Mouse (Mus musculus): Measurements from ENCODE around the gene Sarm1.

The Sarm1 gene

DNA sequence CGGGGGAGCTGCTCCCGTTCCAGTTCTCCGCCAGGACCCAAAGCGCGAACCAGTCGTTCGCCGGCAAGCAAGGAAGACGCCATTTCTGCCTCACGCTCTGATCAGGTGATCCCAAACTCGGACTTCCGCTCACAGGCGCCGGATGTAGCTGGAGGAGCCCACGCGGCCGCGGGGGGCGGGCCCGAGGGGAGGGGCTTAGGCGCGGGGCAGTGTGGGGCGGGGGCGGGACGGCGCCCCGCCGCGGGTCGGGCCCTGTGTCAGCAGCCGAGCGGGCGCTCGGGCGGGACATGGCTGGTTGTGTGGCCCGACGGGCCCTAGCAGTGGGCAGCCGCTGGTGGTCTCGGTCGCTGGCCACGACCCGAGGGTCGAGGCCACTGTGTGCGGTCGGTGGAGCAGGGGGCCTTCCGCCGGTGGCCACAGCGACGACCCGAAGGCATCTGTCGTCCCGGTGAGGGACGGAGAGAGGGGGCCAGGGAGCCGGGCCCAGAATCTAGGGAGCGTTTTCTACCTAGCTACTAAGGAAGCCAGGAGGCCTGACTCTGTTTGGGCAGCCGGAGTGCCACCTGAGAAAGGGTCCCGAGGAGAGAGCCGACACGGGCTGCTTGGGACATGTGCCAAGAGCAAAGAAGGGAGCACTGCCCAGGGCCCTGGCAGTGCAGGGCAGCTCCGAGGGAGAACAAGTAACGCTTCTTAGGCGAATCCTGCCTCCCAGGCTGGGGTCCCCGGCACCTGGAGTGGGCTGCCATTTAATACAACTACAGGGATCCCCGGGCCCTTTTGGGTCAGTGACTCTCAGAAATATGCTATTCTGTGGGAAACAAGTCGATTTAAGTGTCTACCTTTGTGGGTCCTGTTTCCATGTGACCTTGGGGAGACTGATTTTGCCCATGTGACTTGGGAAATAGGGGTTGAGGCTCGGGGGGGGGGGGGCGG is 14.7 kb upstream of the Sarm1 start, which contains the start of the genes Tmem199 and Poldip2:
TSS of gene Tmem199 (minus strand) at position 148 of the 933 bp plus-strand sequence.
TSS of gene Poldip2 (plus strand) at position 169 of the 933 bp plus-strand sequence.
- DNase-seq = peak; percentile 88 to 92

DNA sequence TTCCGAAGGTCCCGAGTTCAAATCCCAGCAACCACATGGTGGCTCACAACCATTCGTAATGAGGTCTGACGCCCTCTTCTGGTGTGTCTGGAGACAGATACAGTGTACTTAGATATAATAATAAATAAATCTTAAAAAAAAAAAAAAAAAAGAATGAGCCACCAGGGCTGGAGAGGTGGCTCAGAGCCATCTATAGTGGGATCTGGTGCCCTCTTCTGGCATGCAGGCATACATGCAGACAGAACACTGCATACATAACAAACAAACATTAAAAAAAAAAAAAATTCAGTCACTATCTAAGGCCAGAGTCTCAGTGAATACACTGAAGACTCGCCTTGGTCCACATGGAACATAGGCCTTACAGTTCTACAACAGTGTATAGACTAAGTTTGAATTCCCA is 11.6 kb upstream of the Sarm1 start:
- no peak for DNase-seq

DNA sequence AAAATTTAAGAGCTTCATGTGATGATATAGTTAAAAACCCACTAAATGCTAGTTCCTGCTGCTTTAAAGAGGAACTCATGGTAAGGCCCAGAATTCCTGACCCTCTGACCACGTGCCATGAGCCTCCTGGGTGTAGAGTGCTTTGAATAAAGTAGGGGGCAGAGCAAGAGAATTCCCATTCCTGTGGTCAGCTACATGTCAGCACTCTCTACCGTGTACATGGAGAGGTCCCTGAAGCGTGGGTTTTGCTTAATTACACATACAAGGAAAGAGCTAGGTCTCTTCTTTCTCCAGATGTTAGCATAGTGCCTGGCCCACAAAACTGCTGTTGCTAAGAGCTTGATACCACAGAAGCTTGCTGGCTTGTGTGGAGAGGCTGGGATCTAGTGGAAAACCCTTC is 7.9 kb upstream of the Sarm1 start:
- DNase-seq = no peak

DNA sequence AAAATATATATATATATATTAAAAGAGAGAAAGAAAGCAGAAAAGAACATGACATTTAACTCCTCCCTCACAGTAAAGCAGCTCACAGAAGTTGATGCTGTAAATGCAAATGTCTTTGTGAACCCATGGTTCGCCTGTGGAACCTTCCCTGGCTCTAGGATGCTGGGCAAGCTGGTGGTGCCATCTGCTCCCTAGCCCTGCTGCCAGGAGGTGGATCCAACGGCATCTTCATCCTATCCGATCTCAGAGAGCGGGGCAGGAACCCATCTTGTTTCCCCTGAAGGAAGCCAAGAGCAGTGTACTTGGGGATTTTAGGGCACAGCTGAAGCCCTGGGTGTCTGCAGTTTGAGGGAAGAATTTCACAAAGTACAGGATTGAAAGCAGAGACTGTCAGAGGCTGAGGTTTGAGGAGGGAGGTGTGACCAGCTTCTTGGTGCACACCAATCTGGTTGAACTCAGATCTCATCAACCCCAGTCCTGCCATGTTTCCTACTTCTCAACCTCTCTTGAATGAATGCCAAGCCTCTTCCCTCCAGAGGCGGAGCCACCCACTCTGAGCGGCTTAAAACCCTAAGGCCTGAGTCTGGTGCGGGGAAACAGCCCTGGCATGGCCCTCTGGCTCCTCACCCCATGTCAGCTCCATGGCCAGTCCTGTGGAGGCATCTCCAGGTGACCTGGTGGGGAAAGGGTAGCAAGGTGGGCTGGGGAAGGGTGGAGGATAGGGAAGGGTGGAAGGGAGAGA is 5.5 kb upstream of the Sarm1 start, which contains the start of gene Sebox:
TSS of gene Sebox (plus strand) at position 539 of the 742 bp plus-strand sequence.
- DNase-seq = no peak

DNA sequence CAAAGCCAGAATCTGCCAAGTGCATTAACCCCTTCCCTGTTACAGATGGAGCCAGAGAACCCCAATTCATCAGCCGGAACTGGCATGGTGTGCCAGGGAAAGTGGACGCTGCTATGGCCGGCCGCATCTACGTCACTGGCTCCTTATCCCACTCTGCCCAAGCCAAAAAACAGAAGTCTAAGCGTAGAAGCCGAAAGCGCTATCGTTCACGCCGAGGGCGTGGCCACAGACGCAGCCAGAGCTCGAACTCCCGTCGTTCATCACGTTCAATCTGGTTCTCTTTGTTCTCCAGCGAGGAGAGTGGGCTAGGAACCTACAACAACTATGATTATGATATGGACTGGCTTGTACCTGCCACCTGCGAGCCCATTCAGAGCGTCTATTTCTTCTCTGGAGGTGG is 4.0 kb upstream of the Sarm1 start:
- DNase-seq = no peak

DNA sequence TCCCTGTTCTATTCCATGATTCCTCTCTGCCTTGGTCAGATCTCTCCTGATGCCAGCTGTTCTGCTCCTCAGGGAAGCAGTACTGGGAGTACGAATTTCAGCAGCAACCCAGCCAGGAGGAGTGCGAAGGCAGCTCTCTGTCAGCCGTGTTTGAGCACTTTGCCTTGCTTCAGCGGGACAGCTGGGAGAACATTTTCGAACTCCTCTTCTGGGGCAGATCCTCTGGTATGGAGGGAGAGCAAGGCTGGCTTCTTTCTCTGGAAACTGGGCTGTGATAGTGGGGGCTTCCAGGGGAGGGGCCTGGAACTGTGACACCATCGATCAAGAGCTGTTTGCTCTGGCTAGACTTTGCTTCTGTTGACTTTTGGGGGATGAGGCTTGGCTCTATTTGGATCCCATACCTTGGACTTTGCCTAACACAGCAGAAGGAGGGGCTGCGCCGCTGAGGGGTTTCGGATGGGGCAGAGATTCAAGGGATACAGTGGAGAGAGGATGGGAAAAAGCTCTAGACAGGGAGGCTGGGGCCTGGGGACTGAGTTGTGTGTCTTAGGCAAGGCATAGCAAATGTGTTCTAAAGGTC is 3.2 kb upstream of the Sarm1 start:
- no peak for DNase-seq

DNA sequence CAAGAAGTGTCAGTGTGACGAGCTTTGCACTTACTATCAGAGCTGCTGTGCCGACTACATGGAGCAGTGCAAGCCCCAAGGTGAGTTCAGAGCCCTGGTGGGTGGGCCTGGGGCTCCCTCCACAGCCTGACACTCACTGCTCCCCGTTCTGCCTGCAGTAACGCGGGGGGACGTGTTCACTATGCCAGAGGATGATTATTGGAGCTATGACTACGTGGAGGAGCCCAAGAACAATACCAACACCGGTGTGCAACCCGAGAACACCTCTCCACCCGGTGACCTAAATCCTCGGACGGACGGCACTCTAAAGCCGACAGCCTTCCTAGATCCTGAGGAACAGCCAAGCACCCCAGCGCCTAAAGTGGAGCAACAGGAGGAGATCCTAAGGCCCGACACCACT is 2.0 kb upstream of the Sarm1 start:
- no peak for DNase-seq

DNA sequence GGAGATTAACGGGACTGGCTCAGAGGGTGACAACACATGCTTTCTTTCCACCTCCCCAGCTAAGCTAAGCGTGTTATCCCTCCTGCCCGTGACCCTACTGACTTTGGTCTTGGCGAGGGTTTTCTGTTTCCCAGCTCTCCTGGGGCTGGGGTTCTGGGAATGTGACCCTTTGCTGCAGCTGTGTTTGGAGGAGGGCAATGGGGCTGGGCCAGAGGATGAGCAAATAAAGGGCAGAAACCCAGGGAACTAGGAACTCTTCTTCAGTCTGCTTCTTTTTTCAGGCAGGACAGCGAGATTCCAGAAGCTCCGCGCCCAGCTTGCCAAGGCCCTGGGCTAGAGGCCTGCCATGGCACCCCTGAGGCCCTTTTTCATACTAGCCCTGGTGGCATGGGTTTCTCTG is 1.4 kb upstream of the Sarm1 start, which contains the start of gene Vtn:
TSS of gene Vtn (plus strand) at position 88 of the 400 bp plus-strand sequence.
- DNase-seq = no peak

DNA sequence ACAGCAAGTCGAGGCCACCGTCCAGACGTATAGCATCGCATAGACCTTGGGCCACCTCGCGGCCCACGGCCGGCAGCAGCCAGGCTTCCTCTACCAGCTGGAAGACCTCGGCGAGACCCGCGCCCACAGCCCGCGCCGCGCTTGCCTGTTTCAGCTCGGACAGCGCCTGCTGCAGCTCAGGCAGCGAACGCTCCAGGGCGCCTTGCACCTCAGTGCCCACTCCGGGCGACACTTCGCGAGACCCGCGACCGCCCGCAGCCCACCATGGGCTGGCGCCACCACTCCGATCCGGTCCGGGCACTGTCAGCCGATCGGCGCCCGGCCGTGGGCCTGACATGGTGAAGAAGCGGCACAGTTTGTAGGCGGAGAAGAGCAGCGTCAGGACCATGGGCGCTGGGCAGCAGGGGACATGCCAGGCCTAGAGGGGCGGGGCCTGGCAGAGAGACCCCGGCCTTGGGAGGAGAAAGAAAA is 448 bp downstream of the Sarm1 start:
- DNase-seq = no peak

DNA sequence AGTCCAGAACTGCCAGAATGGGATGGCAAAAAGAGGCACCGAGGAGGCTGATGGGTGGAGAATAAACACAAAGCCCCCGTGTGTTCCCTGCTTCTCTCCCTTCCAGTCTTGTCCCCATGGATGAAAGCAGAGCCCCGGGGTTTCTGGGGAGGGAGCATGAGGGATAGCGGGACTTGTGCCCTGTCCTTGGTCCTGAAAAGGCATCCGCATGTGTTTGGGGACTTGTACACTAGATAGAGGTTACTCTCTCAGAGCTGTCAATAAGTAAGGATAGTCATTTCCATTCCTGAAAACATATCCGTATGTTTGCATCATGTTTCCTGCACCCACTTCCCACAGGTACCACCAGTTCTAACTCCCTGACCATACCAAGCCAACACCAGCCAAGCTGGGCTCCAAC is 1.6 kb downstream of the Sarm1 start:
- DNase-seq = peak in 1 of 2 experiments; percentile 11

DNA sequence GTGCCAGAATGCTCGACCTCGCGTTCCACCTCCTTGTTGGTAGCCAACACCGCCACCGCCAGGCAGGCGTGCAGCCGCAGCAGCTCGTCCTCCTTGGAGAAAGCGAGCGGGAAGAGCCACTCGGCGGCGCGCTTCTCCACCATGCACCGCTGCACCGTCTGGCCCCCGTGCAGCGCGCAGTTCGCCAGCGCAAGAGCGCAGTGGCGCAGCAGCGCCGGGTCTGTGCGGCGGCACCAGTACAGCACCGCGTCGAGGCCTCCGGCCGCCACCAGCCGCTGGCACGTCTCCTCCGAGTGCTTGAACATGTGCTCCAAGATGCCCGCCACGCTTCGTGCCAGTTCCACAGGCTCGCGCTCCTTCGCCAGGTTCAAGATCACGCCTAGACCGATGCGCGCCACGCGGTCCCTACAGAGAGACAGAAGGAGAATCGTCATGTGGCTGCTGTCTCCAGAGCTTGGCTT is 6.7 kb downstream of the Sarm1 start:
- DNase-seq = no peak

DNA sequence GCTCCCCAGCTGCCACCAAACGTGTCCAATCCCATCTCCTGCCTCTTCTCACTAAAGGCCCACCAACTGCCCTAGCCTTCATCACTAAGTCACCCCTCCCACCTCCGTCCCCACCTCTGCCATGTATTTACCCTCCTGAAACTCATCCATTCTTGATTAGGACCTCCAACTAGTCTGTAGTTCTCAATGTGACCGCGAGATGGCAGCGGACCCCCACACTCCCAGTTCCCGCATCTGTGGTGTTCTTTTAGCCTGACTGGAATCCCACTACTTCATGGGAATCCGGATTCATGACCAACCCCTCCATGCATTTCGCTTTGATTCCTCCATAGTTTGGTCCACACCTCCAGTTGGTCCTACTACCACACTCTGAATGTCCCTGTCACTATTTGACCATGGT is 9.4 kb downstream of the Sarm1 start:
- peak; percentile 60 to 67 for DNase-seq

DNA sequence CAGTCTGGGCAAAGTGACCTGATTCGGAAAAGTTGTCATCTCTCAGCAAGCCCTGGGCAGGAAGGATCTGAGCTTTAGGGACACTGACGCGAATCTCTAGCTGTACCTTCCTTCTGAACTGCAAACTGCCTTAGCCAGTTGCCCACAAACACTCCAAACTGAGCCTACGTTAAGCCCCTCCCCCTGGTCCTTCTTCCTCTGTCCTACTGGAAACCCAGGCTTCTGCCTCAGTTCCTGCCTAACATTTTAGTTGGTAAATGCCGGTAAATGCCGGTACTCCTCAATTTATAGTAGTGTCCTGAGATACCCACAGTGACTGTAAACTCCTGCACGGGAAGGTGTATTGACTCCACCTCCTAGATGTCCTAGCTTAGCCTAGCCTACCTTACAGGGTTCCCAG is 13.9 kb downstream of the Sarm1 start:
- no peak for DNase-seq

DNA sequence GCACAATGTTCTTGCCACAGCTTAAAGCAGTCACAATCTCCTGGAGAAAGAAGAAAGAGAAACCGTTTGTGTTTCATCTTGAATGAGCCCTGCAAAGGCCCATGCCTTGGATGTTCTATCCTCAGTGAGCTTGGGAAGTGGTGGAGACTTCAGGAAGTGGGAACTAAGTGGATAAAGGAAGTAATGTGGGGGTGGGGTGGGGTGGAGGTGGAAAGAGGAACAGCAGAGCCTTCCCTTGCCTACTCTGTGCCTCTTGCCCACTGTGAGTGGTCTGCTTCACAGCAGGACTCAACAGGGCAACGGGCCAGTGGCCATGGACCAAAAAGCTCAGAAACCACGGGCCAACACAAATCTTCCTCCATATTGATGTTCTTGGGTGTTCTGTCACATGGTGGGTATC is 22.3 kb downstream of the Sarm1 start:
- DNase-seq = no peak

DNA sequence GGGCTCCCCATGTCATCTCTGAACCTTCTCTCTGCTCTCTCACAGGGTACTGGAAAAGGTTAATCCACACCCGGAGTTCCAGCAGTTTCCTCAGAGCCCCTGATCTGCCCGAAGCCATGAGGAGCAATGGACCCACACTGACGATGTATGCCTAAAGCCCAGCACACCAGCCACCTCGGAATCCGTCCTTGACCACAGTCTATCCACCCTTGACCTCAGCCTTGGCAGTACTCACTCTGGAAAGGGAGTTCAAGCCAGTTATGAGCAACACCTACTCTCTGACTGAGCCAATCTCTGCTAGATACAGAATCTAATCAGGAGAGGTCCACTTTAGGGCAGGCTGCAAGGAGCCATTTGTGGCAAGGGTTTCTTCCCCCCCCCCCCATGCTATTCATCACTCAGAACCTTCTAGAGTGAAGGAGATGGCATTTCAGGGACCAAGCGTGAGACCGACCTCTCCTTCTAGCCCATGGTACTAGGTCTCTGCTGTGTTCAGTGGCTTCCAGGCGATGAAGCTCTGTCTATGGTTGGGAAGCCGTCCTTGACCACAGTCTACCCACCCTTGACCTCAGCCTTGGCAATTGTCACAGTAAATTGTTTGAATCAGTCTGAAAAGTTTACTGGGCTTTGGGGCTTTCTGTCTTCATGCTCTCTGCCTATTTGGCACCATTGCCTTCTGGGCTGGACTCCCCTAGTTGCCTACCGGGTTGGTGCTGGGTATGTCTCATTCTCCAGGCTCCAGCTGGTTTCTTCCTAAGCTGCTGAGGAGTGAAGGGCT is 26.0 kb downstream of the Sarm1 start:
- no peak for DNase-seq

DNA sequence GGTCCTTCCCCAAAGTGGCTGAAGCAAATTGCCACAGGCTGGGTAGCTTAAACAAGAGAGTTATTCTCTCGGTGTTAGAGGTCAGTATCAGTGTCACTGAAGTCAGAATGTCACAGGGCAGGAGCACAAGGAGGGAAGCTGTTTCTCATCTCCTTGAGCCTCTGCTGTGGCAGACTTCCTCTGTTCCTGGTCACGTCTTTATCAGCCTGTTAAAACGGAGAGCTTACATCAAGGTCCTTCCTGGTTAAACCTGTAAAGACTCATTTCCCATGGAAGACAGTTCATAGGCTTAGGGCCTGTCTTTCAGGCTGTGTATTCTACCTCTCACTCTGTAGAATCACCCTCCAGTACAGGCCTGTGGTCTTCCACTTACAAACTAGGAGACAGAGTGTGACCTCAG is 29.6 kb downstream of the Sarm1 start:
- no peak for DNase-seq

DNA sequence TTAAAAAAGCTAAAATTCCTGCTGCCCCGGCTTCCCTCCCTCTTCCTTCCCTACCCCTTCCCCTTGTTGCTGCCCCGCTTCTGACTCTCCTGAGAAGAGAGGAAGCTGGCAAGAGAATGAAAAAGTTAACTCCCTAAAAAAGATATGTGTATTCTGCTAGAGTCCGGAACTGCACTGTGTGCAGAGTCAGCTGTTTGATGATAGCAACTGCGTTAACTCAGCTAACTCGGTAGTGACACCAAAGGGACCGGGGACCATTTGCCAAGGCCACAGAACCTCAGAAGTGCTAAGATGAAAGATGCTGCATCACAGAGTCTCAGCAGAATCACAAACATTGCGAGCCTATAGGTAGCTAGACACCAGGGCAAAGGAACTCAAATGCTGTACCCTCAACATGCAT is 30.0 kb downstream of the Sarm1 start:
- DNase-seq = no peak

DNA sequence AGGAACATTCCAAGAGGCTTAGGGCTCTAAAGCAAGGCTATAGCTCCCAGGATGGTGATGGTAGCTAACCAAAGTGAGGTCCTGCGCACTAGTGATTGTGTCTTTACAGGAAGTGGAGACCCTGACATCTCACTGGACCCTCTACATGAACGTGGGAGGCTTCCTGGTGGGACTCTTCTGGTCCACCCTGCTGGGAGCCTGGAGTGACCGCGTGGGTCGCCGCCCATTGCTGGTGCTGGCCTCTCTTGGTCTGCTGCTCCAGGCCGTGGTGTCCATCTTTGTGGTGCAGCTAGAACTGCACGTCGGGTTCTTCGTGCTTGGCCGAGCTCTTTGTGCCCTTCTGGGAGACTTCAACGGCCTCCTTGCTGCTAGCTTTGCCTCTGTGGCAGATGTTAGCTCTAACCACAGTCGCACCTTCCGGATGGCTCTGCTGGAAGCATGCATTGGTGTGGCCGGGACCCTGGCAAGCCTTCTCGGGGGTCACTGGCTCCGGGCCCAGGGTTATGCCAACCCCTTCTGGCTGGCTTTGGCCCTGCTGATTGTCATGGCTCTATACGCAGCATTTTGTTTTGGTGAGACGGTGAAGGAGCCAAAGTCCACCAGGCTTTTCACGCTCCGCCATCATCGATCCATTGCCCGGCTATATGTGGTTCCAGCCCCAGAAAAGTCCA is 31.2 kb downstream of the Sarm1 start:
- no peak for DNase-seq

DNA sequence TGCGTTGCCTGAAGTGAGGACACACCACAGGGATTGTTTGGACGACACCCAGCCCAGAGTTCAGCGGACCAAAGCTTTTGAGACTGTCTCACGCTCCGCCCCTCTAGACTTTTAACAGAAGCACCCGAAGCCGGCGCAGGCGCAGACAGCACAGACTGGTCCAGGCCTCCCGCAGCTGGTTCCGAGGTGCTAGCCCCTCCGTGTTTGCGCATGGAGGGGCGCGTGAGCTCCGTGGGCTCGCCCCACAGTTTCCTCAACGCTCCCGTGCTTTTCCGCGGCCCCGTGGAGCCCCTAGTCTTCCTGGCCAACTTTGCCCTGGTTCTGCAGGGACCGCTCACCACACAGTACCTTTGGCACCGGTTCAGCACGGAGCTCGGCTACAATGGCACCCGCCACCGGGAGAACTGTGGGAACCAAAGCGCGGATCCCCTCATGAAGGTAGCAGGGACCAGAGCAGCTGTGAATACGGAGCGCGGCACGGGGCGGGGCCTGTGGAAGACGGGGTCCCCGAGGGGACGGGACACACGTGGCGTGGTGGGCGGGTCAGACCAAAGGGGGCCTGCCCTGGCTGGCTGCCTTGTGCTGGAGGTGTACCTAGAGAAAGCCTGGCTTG is 31.9 kb downstream of the Sarm1 start, which contains the start of gene Slc46a1:
TSS of gene Slc46a1 (plus strand) at position 130 of the 613 bp plus-strand sequence.
- DNase-seq = peak; percentile 81 to 86

DNA sequence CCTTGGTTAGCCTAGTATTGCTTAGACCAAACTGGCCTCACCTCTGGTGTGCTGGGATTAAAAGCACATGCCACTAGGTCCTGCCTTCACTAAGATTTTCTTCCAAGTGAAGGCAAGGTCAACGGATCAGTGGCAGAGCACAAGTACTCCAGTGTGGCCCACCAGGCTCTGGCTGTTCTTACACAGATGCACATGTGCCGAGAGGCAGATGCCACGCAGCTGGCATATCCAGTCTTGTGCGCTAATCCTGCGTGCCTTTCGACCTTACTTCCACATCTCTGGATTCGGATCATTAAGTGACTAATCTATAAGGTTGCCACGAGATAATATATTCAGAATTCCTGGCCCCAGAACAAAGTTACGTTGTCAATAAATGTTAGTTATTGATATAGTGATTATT is 32.4 kb downstream of the Sarm1 start:
- no peak for DNase-seq
